Mouse (Mus musculus): ENCODE measurements around the gene Gna14.

DNA sequence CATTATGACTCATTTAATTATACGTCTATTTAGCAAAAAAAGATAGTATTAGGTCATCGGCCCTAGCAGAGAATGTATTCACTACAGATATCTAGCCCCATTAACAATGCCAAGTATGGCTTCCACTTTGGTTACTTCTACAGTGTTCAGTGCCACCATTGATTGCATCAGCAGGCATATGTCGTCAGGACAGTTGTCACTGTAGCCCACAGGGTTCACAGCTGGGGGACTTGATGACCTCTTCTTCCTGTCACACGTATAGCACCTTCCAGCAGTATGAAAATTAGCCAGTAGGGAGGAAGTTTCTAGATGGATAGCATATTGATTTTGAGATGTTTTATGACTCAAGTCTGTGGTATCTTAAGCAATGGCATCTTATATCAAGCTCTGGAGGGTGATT lies 78.6 kb downstream of the Gna14 start:
- TF ChIP-seq CTCF (conservative IDR thresholded peaks at IDR 0.05; ENCODE audit: low read length) (no peak), NANOG (IDR thresholded peaks at IDR 0.05; ENCODE audit: borderline replicate concordance, low read length) (no peak)
